Comparison of ENCODE assay signal across 9 mouse cellular contexts in the genomic region with DNA sequence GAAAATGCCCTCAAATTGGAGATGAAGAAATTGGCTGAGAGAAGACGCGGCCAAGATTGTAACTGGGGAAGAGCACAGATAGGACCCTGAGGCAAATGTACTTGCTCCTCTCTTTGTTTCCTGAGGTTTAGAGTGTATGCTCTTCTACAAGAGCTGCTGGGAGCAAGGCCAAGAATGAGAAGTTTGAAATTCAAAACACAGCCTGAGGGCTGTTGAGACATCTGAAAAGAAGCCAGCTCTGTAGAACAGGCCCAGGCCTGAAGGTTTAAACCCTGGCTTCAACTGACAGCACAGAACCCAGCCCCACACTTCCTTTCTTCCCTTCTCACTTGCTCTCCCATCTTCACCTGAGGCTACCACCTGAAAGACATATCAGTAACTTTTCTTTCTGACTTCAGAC. TPM values are rescaled to one million over a fixed set of nuclear protein-coding genes. Genes with fewer than 3 reads are reported as not detected.
DNase-seq lines count a peak whose midpoint lies in the region; ATAC-seq lines count a peak whose summit lies in the region.
"Had no signal": no experiment of that assay in that cellular context is flagged by ENCODE, and none has a peak within 500 bp of the region (broad histone marks: within the 10 kb centered on the region; RNA-seq: fewer than 3 reads in every experiment).

No protein-coding gene starts in this region.

- H3K27me3 ChIP-seq in heart, embryonic 15.5 days: no peaks in the 10 kb centered on the region
- no peaks in the 10 kb centered on the region for H3K27me3 ChIP-seq in liver, embryonic 16.5 days (ENCODE audit: control insufficient read depth, insufficient read depth, low read depth, low read length)

- no peak for ATAC-seq in heart, embryonic 15.5 days (replicated peaks; ENCODE audit: insufficient number of reproducible peaks, insufficient read depth, low FRiP score, low read depth)
- ATAC-seq in liver, embryonic 16.5 days (ENCODE audit: low read depth): no peak

- H3K4me2 ChIP-seq in heart, embryonic 15.5 days: 0 out of 2 replicates have a peak overlapping the region, but pooled peaks have one; percentile 19
- H3K4me2 ChIP-seq in liver, embryonic 16.5 days (ENCODE audit: low read depth, low read length): peak overlapping the region; percentile 58

- no peak for DNase-seq in heart, adult 8-10 months (ENCODE audit: low spot score)
- DNase-seq in 3134 (ENCODE audit: extremely low read depth, insufficient read length, low spot score): peak; percentile 54
- peak; percentile 54 for DNase-seq in brain, adult 2 months (ENCODE audit: low read depth, low spot score)
- no peak for DNase-seq in thymus, postnatal 36 days
- no peak for DNase-seq in embryo, embryonic 9.5 days (ENCODE audit: extremely low spot score)
- DNase-seq in gastrocnemius, postnatal 10 days: no peak
- DNase-seq: right cerebral cortex, postnatal 25 days had no signal

- peak overlapping the region; percentile 31; the same call in 1 of the 2 replicates for H3K9ac ChIP-seq in heart, embryonic 15.5 days
- H3K9ac ChIP-seq in liver, embryonic 16.5 days (ENCODE audit: low read depth, low read length): peak overlapping the region; percentile 19; the same call in 1 of the 2 replicates

- 63% methylated on average over 2 of the region's 2 CpGs for WGBS in heart, embryonic 15.5 days
- WGBS in liver, embryonic 16.5 days (ENCODE audit: insufficient replicate concordance): 96% methylated on average over 2 of the region's 2 CpGs

- peaks cover 40% of the 10 kb centered on the region for H3K4me1 ChIP-seq in heart, embryonic 15.5 days (replicated peaks)
- peaks cover 51% of the 10 kb centered on the region for H3K4me1 ChIP-seq in liver, embryonic 16.5 days (ENCODE audit: control insufficient read depth, low read depth, low read length)

- no peak overlapping the region for H3K4me3 ChIP-seq in heart, embryonic 15.5 days
- H3K4me3 ChIP-seq in liver, embryonic 16.5 days (ENCODE audit: low read depth, low read length): peak overlapping the region; percentile 88; the same call in 1 of the 2 replicates

- no peaks in the 10 kb centered on the region for H3K9me3 ChIP-seq in heart, embryonic 15.5 days (replicated peaks)
- no peaks in the 10 kb centered on the region for H3K9me3 ChIP-seq in liver, embryonic 16.5 days (replicated peaks; ENCODE audit: control insufficient read depth, low read length)

- H3K27ac ChIP-seq in heart, embryonic 15.5 days: peak overlapping the region; percentile 37
- no peak overlapping the region for H3K27ac ChIP-seq in liver, embryonic 16.5 days (ENCODE audit: low read length)

- H3K36me3 ChIP-seq in heart, embryonic 15.5 days: peaks cover 43% of the 10 kb centered on the region
- peaks cover 62% of the 10 kb centered on the region for H3K36me3 ChIP-seq in liver, embryonic 16.5 days (ENCODE audit: control insufficient read depth, insufficient read depth)

RNA-seq across cellular contexts. Expression of gene Slc3a2, which starts 13.1 kb away (rescaled TPM):
- 59.4 and 71.5 TPM in 2 replicates for polyA plus RNA-seq in heart, embryonic 15.5 days (2015; fragmentation: Nextera tagmentation; extraction: Ambion mirVana)
- total RNA-seq in heart, adult 8-10 months (2022): 10 to 100 TPM; 39.5 to 43.6 (median 41.9) TPM
- 133 and 137 TPM in 2 replicates for polyA plus RNA-seq in liver, embryonic 16.5 days (2015; fragmentation: Nextera tagmentation; extraction: Ambion mirVana)
- 10 to 100 TPM; 29.4 to 36.7 TPM for total RNA-seq in gastrocnemius, postnatal 10 days (2021)

RNA-seq across cellular contexts. Expression of gene Wdr74, which starts 25.6 kb away (rescaled TPM):
- 42.8 and 59.3 TPM in 2 replicates for polyA plus RNA-seq in heart, embryonic 15.5 days (2015; fragmentation: Nextera tagmentation; extraction: Ambion mirVana)
- 10 to 100 TPM; 16.1 to 19.6 (median 17.5) TPM for total RNA-seq in heart, adult 8-10 months (2022)
- polyA plus RNA-seq in liver, embryonic 16.5 days (2015; fragmentation: Nextera tagmentation; extraction: Ambion mirVana): 40.0 and 48.3 TPM in 2 replicates
- 10 to 100 TPM; 26.5 to 27.4 TPM for total RNA-seq in gastrocnemius, postnatal 10 days (2021)

RNA-seq across cellular contexts. Expression of gene 1700092M07Rik, which starts 30.5 kb away (rescaled TPM):
- 0.69 and 1.9 TPM in 2 replicates for polyA plus RNA-seq in heart, embryonic 15.5 days (2015; fragmentation: Nextera tagmentation; extraction: Ambion mirVana)
- total RNA-seq in heart, adult 8-10 months (2022): not detected
- polyA plus RNA-seq in liver, embryonic 16.5 days (2015; fragmentation: Nextera tagmentation; extraction: Ambion mirVana): 0.45 and 0.63 TPM in 2 replicates
- under 1 TPM in 1 of 2 experiments, not detected in 1; 0.65 TPM for total RNA-seq in gastrocnemius, postnatal 10 days (2021)

RNA-seq across cellular contexts. Expression of gene Stx5a, which starts 31.2 kb away (rescaled TPM):
- 81.0 and 92.0 TPM in 2 replicates for polyA plus RNA-seq in heart, embryonic 15.5 days (2015; fragmentation: Nextera tagmentation; extraction: Ambion mirVana)
- total RNA-seq in heart, adult 8-10 months (2022): 10 to 100 TPM; 20.9 to 27.3 (median 25.4) TPM
- polyA plus RNA-seq in liver, embryonic 16.5 days (2015; fragmentation: Nextera tagmentation; extraction: Ambion mirVana): 57.8 and 59.8 TPM in 2 replicates
- 10 to 100 TPM; 35.6 to 46.3 TPM for total RNA-seq in gastrocnemius, postnatal 10 days (2021)

RNA-seq across cellular contexts. Expression of gene Chrm1, which starts 46.5 kb away (rescaled TPM):
- 0.05 and 0.24 TPM in 2 replicates for polyA plus RNA-seq in heart, embryonic 15.5 days (2015; fragmentation: Nextera tagmentation; extraction: Ambion mirVana)
- total RNA-seq in heart, adult 8-10 months (2022): under 1 TPM in 2 of 4 experiments, not detected in 2; 0.09 TPM
- polyA plus RNA-seq in liver, embryonic 16.5 days (2015; fragmentation: Nextera tagmentation; extraction: Ambion mirVana): 0.02 TPM in 1 of 2 replicates, not detected in the other
- under 1 TPM; 0.11 to 0.16 TPM for total RNA-seq in gastrocnemius, postnatal 10 days (2021)

Comparison
In these comparisons a context has a peak if more than half of its experiments do, and no peak if none do; other contexts are left out.
1. DNase-seq: peak in 3134 (single experiment) and brain, adult 2 months (single experiment); none in heart, adult 8-10 months (single experiment), thymus, postnatal 36 days (0 of 2), embryo, embryonic 9.5 days (single experiment) and gastrocnemius, postnatal 10 days (single experiment).